Mouse (Mus musculus): ENCODE data around the gene Asb4. TPM values are rescaled to one million over a fixed set of nuclear protein-coding genes. Genes with fewer than 3 reads are reported as not detected.

Asb4 gene
- polyA plus RNA-seq, 1 experiment from 2014 or later, result 6.7 TPM

DNA sequence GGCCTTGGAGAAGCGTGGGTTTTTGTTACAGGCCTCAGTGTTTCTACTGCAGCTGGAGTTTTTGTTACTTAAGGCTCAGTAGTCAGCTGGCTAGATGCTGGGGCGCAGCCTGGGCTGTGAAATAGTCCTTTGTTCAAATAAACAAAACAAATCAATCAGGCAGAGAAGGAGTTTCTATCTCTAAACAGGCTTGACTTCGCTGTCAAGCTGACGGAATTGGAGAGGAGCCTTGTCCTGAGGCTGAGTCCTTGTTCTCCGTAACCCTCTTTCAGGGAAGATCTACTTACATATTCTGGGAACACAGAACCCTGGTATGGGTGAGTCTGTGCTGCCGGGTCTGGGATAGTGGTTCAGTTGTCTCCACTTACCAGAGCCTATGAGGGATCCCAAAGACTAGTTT lies 64.4 kb downstream of the Asb4 start:
- Histone ChIP-seq H3K9ac (replicated peaks; ENCODE audit: low read depth, low read length) (no peak overlapping the region), H3K4me2 (ENCODE audit: low read depth, low read length) (no peak overlapping the region), H3K36me3 (ENCODE audit: control insufficient read depth, insufficient read depth, low read length) (no peaks in the 10 kb centered on the region), H3K9me3 (ENCODE audit: control insufficient read depth, low read length) (no peaks in the 10 kb centered on the region), H3K27me3 (ENCODE audit: control insufficient read depth, insufficient read depth, low read length) (no peaks in the 10 kb centered on the region), H3K4me1 (ENCODE audit: control insufficient read depth, insufficient read depth, low read length) (no peaks in the 10 kb centered on the region), H3K4me3 (ENCODE audit: low read depth, low read length) (no peak overlapping the region), H3K27ac (ENCODE audit: low read depth, low read length) (no peak overlapping the region)
- ATAC-seq (ENCODE audit: low read depth), result peak; percentile 54; the same call in 1 of the 2 replicates
- 28% methylated on average over 6 of the region's 6 CpGs for WGBS

DNA sequence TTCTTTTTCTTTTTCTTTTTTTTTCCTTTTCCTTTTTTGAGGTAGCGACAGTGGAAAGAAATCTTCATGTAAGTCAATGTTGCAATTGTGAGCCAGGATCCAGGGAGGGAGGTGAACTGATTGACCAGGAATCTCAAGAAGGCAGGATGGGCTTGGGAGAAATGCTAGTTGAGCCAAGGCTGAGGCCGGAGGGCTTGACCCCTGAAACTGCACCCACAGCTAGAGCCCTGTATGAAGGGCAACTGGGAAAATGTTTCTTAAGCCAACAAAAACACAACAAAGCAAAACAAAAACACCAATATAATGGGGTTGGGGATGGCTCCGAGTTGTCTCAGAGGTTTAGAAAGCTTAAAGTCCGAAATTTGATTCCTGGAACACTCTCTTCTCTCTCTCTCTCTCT lies 65.2 kb downstream of the Asb4 start:
- no peak overlapping the region for H3K27ac ChIP-seq (ENCODE audit: low read depth, low read length)
- H3K4me1 ChIP-seq (ENCODE audit: control insufficient read depth, insufficient read depth, low read length), result no peaks in the 10 kb centered on the region
- H3K4me3 ChIP-seq (ENCODE audit: low read depth, low read length), result no peak overlapping the region
- WGBS, result 76% methylated on average over 4 of the region's 4 CpGs
- H3K9me3 ChIP-seq (ENCODE audit: control insufficient read depth, low read length), result no peaks in the 10 kb centered on the region
- H3K4me2 ChIP-seq (ENCODE audit: low read depth, low read length), result no peak overlapping the region
- H3K27me3 ChIP-seq (ENCODE audit: control insufficient read depth, insufficient read depth, low read length), result no peaks in the 10 kb centered on the region
- H3K9ac ChIP-seq (replicated peaks; ENCODE audit: low read depth, low read length), result no peak overlapping the region
- no peaks in the 10 kb centered on the region for H3K36me3 ChIP-seq (ENCODE audit: control insufficient read depth, insufficient read depth, low read length)
- no peak for ATAC-seq (ENCODE audit: low read depth)

DNA sequence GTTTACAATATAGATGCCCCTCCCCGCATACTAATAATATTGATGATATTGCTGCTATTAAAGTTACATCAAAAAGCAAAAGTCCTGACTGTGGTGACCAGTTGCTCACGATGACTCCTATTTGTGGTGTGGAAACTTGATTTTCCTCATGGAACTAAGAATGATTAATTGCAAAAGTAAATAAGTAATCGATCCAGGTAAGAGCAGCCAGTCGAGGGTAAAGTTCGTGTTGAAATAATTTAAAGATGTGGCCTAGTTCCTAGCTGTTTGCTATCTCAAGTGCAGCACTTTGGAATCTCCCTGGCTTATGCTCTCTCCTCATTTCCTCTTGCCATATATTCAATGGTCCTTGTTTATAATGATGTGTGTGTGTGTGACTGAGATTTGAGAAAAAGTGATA lies 66.7 kb downstream of the Asb4 start:
- 92% methylated on average over 5 of the region's 5 CpGs for WGBS
- ATAC-seq (ENCODE audit: low read depth), result no peak
- no peak overlapping the region for H3K4me2 ChIP-seq (ENCODE audit: low read depth, low read length)
- H3K4me1 ChIP-seq (ENCODE audit: control insufficient read depth, insufficient read depth, low read length), result no peaks in the 10 kb centered on the region
- H3K27me3 ChIP-seq (ENCODE audit: control insufficient read depth, insufficient read depth, low read length), result no peaks in the 10 kb centered on the region
- H3K9ac ChIP-seq (replicated peaks; ENCODE audit: low read depth, low read length), result no peak overlapping the region
- no peaks in the 10 kb centered on the region for H3K36me3 ChIP-seq (ENCODE audit: control insufficient read depth, insufficient read depth, low read length)
- H3K27ac ChIP-seq (ENCODE audit: low read depth, low read length), result no peak overlapping the region
- no peak overlapping the region for H3K4me3 ChIP-seq (ENCODE audit: low read depth, low read length)
- H3K9me3 ChIP-seq (ENCODE audit: control insufficient read depth, low read length), result no peaks in the 10 kb centered on the region

DNA sequence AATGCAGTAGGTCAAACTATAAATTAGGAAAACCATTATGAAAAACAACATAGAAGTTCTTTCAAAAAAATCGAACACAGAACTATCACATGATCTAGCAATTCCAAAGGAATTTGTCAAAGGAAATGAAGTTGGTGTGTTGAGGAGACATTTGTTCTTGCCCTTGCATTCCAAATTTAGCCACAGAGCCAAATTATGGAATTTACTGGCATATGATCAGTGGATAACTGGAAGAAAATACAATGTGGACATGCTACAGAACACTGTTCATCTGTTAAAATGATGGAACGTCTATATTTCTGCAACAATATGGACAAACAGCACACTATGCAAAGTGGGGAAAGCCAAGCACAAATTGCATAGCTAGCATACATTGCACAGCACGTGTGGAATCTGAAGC lies 72.7 kb downstream of the Asb4 start:
- H3K4me2 ChIP-seq (ENCODE audit: low read depth, low read length), result no peak overlapping the region
- no peaks in the 10 kb centered on the region for H3K36me3 ChIP-seq (ENCODE audit: control insufficient read depth, insufficient read depth, low read length)
- no peak for ATAC-seq (ENCODE audit: low read depth)
- no peaks in the 10 kb centered on the region for H3K4me1 ChIP-seq (ENCODE audit: control insufficient read depth, insufficient read depth, low read length)
- no peaks in the 10 kb centered on the region for H3K27me3 ChIP-seq (ENCODE audit: control insufficient read depth, insufficient read depth, low read length)
- no peak overlapping the region for H3K9ac ChIP-seq (replicated peaks; ENCODE audit: low read depth, low read length)
- no peak overlapping the region for H3K4me3 ChIP-seq (ENCODE audit: low read depth, low read length)
- 80% methylated on average over 3 of the region's 3 CpGs for WGBS
- no peaks in the 10 kb centered on the region for H3K9me3 ChIP-seq (ENCODE audit: control insufficient read depth, low read length)
- H3K27ac ChIP-seq (ENCODE audit: low read depth, low read length), result no peak overlapping the region

DNA sequence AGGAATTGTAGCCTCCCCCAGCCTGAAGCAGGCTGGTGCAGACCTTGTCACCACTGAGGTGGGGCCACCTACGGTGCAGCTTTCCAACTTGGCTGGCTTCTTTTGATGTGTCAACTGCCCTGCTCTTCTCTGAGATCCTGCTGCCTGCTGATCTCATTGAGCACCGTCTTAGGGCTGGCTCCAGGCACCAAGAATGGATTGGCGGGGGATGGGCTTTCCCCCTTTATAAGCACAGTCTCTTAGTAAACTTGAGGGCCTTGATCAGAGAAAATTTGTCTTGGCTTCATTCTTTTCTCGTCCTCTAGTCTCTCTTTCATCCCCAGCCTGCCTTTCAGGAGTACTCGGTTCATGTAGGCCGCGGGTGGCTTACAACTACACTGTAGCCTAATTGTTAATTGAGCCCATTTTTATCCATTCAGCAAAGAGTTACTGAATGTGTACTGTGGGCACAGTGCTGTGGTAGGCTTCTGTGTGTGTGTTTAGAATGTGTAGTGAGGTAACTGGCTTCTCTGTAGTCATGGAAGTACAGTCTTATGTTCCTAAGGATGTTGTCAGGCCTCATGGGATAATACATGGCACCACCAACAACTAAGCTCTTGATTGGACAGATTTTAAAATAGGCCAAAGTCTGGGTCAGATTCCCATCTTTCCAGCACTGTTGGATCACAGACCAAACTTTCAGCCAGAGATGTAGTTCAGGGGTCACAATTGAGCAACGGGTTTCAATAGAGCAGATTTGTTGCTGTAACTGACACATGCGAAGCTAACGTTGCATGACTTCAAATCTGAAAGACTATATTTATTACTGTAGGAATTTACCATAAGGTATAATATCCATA lies 87.5 kb downstream of the Asb4 start:
- no peaks in the 10 kb centered on the region for H3K9me3 ChIP-seq (ENCODE audit: control insufficient read depth, low read length)
- 77% methylated on average over 10 of the region's 10 CpGs for WGBS
- no peak overlapping the region for H3K27ac ChIP-seq (ENCODE audit: low read depth, low read length)
- no peak overlapping the region for H3K4me2 ChIP-seq (ENCODE audit: low read depth, low read length)
- no peaks in the 10 kb centered on the region for H3K27me3 ChIP-seq (ENCODE audit: control insufficient read depth, insufficient read depth, low read length)
- H3K9ac ChIP-seq (replicated peaks; ENCODE audit: low read depth, low read length), result no peak overlapping the region
- H3K4me1 ChIP-seq (ENCODE audit: control insufficient read depth, insufficient read depth, low read length), result no peaks in the 10 kb centered on the region
- H3K36me3 ChIP-seq (ENCODE audit: control insufficient read depth, insufficient read depth, low read length), result no peaks in the 10 kb centered on the region
- ATAC-seq (ENCODE audit: low read depth), result no peak
- no peak overlapping the region for H3K4me3 ChIP-seq (ENCODE audit: low read depth, low read length)

DNA sequence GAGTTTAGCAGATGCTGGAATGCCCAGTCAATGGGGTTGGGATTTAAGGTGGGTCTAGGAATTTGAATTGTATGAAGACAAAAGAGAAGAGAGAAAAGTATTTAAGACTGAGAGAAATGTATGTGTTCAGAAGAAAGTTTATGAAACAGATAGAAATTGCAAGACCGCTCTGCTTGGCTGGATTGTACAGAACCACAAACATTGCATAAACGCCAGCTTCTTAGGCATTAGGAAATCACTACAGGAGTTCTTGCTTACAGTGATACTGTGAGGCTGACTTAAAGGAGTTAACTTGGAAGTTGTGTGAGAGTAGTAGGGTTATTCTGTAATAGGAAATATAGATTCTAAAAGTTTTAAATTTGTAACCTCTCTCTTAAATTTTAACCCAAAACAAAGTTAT lies 89.5 kb downstream of the Asb4 start:
- no peak overlapping the region for H3K27ac ChIP-seq (ENCODE audit: low read depth, low read length)
- H3K27me3 ChIP-seq (ENCODE audit: control insufficient read depth, insufficient read depth, low read length), result no peaks in the 10 kb centered on the region
- 93% methylated on average over 2 of the region's 2 CpGs for WGBS
- no peak overlapping the region for H3K4me3 ChIP-seq (ENCODE audit: low read depth, low read length)
- ATAC-seq (ENCODE audit: low read depth), result no peak
- H3K9ac ChIP-seq (replicated peaks; ENCODE audit: low read depth, low read length), result no peak overlapping the region
- no peaks in the 10 kb centered on the region for H3K4me1 ChIP-seq (ENCODE audit: control insufficient read depth, insufficient read depth, low read length)
- H3K9me3 ChIP-seq (ENCODE audit: control insufficient read depth, low read length), result no peaks in the 10 kb centered on the region
- H3K36me3 ChIP-seq (ENCODE audit: control insufficient read depth, insufficient read depth, low read length), result no peaks in the 10 kb centered on the region
- no peak overlapping the region for H3K4me2 ChIP-seq (ENCODE audit: low read depth, low read length)

DNA sequence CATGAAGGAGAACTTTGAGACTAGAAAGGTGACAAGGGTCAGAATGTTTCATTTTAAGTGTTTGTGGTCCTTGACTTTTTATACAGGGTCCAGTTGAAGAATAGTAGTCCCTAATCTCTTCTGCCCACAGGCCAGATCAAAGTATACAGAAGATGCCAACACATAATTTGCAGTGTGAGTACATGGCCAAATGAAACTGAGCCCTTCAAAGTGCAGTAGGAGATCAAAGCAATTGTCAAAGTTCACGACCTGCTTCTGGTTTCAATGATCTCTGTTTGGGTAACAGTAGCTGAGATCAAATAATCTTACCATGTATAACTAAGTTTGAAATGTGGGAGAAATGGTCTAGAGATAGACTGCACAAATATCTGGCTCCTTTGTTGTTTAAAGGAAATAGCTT lies 90.8 kb downstream of the Asb4 start:
- H3K27me3 ChIP-seq (ENCODE audit: control insufficient read depth, insufficient read depth, low read length), result no peaks in the 10 kb centered on the region
- no peak for ATAC-seq (ENCODE audit: low read depth)
- H3K9ac ChIP-seq (replicated peaks; ENCODE audit: low read depth, low read length), result no peak overlapping the region
- no peaks in the 10 kb centered on the region for H3K9me3 ChIP-seq (ENCODE audit: control insufficient read depth, low read length)
- WGBS, result 69% methylated on average over 1 of the region's 1 CpGs
- no peaks in the 10 kb centered on the region for H3K4me1 ChIP-seq (ENCODE audit: control insufficient read depth, insufficient read depth, low read length)
- H3K4me2 ChIP-seq (ENCODE audit: low read depth, low read length), result no peak overlapping the region
- H3K4me3 ChIP-seq (ENCODE audit: low read depth, low read length), result no peak overlapping the region
- H3K27ac ChIP-seq (ENCODE audit: low read depth, low read length), result no peak overlapping the region
- no peaks in the 10 kb centered on the region for H3K36me3 ChIP-seq (ENCODE audit: control insufficient read depth, insufficient read depth, low read length)

DNA sequence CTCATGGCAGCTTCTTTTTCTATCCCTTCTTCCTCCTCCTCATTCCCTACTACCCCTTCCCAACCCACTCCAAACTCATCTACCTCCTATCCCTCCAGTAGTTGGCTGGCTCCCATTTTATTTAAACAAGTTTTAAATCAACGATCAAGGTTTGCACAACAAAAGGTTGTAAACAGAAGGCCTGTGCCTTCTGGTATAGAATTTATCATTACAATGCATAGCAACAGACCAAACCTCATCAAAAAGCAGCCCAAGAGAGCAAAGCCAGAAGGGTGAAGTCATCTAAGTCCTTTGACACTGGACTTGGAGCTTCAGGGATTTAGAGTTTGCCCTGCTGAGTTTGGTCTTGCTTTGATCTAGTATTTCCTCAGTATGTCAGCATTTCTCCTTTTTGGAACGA lies 97.9 kb downstream of the Asb4 start:
- H3K4me2 ChIP-seq (ENCODE audit: low read depth, low read length), result no peak overlapping the region
- H3K9me3 ChIP-seq (ENCODE audit: control insufficient read depth, low read length), result no peaks in the 10 kb centered on the region
- H3K36me3 ChIP-seq (ENCODE audit: control insufficient read depth, insufficient read depth, low read length), result no peaks in the 10 kb centered on the region
- H3K4me1 ChIP-seq (ENCODE audit: control insufficient read depth, insufficient read depth, low read length), result no peaks in the 10 kb centered on the region
- WGBS, result 96% methylated on average over 2 of the region's 2 CpGs
- ATAC-seq (ENCODE audit: low read depth), result no peak
- no peak overlapping the region for H3K27ac ChIP-seq (ENCODE audit: low read depth, low read length)
- no peak overlapping the region for H3K9ac ChIP-seq (replicated peaks; ENCODE audit: low read depth, low read length)
- H3K27me3 ChIP-seq (ENCODE audit: control insufficient read depth, insufficient read depth, low read length), result no peaks in the 10 kb centered on the region
- no peak overlapping the region for H3K4me3 ChIP-seq (ENCODE audit: low read depth, low read length)

DNA sequence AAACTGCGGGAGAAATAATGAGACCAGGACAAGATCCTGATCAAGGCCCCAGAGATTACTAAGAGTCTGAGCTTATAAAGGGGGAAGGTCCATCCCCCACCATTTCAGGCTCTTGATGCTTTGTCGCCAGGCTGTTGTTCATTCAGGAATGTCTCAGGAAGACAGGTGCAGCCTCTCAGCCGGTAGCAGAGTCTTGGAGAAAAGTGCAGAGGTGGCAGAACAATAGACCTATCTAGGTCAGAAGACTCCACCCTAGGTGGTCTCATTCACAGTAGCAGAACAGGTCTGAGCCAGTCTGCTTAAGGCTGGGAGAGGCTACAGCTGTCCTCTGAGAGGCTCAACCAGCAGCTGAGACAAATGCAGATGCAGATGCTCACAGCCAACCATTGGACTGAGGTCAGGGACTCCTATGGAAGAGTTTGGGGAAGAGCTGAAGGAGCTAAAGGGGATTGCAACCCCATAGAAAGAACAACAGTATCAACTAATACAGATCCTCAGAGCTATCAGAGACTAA lies 99.1 kb downstream of the Asb4 start:
- Histone ChIP-seq H3K4me1 (ENCODE audit: control insufficient read depth, insufficient read depth, low read length) (no peaks in the 10 kb centered on the region), H3K4me3 (ENCODE audit: low read depth, low read length) (no peak overlapping the region), H3K36me3 (ENCODE audit: control insufficient read depth, insufficient read depth, low read length) (no peaks in the 10 kb centered on the region), H3K27me3 (ENCODE audit: control insufficient read depth, insufficient read depth, low read length) (no peaks in the 10 kb centered on the region), H3K9me3 (ENCODE audit: control insufficient read depth, low read length) (no peaks in the 10 kb centered on the region), H3K4me2 (ENCODE audit: low read depth, low read length) (no peak overlapping the region), H3K9ac (replicated peaks; ENCODE audit: low read depth, low read length) (no peak overlapping the region), H3K27ac (ENCODE audit: low read depth, low read length) (no peak overlapping the region)
- WGBS, result 77% methylated on average over 3 of the region's 3 CpGs
- ATAC-seq (ENCODE audit: low read depth), result no peak
